Mouse (Mus musculus): ENCODE measurements around the gene Syt1.

Gene Syt1

GRCm38 (mm10) chr10:108763722-108764121, 247.1 kb downstream of the Syt1 start:
- CTCF ChIA-PET = no interaction called here

DNA sequence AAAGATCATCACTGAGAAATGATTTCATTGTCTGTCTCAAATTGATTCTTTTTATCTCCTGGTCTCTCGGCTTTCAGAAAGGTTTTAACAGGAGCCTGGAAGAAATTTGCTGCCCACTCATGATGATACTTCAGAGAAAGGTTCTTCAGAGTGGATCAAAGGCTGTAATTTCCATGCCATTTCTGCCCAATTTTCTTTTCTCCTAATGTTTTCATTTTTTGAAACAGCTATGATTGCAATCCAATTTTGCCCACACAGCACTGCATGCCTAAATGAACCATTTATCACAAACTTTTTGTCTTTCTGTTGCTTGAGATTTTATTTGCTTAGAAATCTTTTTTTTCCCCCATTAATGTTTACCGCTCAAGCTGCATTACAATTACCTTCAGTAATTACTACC, 257.5 kb downstream of the Syt1 start:
- CTCF ChIA-PET = no interaction called here

DNA sequence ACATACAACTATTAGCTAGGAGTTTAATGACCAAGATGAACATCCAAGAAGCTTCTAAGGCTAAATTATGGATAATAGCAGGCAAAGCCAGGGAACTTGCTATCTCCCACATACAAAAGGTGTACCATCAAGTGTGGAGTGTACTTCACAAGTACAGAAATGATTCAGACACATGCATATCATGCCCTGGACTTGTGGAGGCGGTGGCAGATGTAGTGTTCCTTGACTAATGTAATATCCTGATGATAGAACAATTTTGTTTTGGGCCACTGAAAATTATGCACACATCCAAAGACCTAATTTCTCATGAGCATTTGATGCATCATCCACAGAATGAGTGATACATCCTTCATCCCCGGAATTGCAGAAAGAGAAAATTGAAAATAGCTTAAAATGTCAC, 267.0 kb downstream of the Syt1 start:
- CTCF ChIA-PET = no interaction called here

DNA sequence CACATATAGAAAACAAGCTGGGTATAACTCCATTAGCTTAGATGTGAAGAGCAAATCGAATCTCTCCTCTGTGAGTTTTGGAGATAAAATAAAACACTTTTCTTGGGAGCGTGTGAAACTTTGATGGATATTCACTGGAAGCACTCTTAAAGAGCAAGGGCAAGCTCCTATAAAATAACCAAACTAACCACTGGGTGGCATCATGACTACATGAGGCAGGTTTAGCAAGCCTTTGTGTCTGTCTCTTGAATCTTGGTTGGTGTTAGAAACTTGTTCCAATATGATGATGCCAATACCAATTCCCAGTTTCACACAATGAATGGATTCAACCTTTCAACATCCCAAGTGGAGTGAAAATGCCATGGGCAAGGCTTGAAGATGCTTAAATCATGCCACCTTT, 276.8 kb downstream of the Syt1 start:
- CTCF ChIA-PET = no interaction called here

DNA sequence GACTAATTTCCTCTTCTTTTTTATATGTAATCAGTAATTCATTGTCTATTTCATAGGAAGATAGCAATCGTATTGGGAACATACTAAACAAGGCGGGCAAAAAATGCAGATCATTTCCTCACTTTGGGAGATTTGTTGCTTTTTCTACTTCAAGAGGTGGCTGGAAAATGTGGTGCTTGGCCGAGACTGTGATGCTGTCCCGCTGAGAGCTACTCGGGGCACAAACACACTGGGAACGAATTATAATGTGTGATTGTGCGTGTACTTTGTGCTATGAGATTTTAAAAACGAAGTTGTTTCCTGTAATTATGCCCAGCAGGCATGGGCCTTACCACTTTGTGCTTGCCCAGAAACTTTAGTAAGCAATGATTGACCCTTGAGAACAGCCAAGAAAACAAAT, 281.8 kb downstream of the Syt1 start:
- CTCF ChIA-PET = interaction anchor here (0.6 kb wide), 1 partner anchor 101 kb away, joined by 3 read pairs; no protein-coding TSS in a partner anchor

DNA sequence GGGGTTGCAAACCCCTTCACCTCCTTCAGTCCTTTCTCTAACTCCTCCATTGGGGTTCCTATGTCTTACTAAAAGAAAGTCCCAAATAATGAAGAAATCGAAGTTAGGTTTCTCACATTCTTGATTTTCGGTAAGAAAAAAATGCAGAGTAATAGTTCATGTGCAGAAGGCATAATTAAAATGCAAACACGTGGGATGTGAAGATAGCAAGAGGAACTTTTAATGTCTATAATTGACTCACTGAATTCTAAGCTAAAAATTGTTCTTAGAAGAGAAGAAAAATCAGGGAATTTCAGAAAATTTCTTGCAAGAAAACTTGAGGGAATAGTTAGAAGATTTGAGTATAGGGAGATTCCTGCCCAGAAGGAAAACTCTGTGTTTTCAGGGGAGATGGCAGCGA, 284.4 kb downstream of the Syt1 start:
- CTCF ChIA-PET = no interaction called here

DNA sequence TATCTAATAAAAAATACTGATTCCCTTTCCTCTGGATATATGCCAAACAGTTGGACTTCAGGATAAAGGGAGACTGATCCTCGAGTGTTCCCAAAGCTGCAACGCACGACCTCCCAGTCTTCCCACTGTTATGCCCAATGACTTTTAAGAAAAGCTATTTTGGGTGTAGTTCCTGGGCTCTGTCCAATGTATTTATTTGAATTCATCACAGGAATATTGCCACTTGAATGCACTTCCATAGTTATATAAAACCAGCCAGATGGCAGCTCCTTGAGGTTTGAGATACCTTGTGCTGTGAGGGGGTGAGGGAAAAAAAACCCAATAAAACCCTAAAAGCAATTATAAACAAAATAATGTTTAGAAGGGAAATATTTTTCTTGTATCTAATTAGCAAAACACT, 285.9 kb downstream of the Syt1 start:
- CTCF ChIA-PET = no interaction called here

DNA sequence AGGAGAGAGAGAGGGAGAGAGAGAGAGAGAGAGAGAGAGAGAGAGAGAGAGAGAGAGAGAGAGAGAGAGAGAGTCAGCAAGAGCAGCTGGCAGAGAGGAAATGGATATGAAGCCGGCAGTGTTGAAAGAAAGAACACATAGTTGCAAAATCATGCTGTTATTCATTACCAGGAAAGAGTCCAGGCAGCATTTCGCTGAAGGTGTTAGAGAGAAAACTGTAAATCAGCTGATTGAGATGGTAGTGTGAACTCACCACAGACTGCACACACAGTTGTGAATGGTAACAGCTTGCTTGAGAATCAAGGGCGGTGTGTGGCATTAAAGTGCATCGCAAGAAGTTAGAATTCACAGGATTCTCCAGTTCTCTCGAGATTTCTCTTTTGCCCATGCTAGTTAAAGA, 300.3 kb downstream of the Syt1 start:
- CTCF ChIA-PET = no interaction called here

DNA sequence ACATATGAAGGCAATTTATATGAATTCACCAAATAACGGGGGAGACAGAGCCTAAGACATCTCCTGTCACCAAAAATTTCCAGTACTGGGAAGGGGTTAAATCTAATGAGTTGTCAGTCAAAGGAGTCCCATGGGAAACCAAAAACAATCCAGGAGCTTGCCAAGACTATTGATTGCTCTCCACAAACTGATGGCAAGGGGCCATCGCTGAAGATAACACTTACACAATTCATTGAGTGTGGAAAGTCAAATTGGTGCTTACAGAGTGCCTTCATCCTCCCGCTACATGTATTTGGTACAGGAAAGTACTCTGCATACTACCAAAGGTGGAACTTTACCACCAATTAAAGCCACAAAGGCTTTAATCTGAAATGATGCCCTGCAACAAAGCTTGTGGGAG, 305.1 kb downstream of the Syt1 start:
- CTCF ChIA-PET = no interaction called here

DNA sequence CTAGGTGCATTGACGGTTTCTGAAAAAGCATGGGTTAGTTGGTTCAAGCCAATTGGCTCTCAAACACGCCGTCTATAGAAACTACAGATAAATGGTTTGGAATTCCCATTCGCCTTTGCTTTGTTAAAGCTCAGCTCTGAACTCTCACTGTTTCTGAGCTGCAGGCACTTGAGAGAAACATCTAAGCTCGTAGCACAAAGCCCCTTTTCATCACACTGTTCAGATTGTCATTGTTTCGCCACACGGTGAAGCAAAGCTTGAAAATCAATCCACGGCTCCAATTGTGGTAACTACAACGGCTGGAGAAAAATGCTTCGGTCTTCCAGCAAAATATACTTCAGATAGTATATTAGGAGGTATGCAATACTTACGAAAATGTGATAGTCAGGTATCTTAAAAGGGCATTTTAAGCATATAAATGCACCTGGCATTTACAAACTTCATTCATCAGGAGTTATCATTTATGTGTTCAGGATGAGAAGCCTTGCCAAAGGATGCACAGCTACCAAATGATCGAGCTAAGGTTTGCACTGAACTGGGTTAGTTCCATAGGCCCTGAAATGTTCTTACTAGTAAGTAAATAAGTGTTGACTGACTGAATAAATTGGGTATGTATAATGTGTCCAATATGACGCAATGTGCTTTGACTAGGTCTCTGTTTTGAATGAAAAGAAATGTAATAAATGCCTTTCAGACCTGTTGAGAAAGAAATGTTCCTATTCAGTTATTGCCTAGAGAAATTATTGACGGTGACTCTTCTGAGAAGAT, 309.2 kb downstream of the Syt1 start:
- CTCF ChIA-PET = interaction anchor here (0.7 kb wide), 1 partner anchor 898 kb away, joined by 6 read pairs; no protein-coding TSS in a partner anchor

DNA sequence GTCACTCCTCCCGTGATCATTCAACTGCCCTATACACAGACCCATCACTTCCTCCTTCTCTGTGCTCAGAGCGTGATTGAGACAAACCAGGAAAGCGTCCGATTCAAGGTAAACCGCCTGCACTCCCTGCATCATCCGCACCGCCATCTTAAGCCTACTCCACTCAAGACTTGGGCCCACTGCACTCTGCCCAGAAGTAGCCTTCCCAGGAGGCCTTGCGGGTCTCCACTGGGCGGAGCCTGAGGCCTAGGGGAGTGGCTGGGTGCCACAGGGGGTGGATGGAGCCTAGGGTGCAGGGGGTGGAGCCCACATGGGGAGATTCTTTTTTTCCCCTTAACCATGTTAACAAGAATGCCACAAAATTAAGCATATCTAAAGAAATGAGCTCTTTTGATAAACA, 310.8 kb downstream of the Syt1 start, which contains the start of gene Gm5136:
Gm5136 (minus strand) TSS at position 215 of the 400 bp plus-strand sequence.
- CTCF ChIA-PET = no interaction called here

DNA sequence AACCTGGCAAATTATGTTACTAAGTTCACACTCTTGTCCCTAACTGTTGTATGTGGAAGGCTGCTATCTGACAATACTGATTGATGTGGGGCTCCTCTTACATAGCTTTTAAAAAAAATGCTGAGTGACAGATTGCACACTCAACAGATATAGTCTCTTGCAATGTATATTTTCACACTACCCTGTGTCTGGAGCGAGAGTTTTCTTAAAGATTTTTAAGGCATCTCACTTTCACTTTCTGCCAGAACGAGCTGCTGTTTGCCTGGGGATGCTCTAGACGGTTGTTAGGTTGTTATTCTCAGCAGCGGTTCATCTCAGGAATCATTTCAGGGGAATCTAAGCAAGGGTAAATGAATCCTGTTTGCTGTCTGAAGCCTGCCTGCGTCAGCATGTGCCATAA, 313.7 kb downstream of the Syt1 start:
- CTCF ChIA-PET = no interaction called here

DNA sequence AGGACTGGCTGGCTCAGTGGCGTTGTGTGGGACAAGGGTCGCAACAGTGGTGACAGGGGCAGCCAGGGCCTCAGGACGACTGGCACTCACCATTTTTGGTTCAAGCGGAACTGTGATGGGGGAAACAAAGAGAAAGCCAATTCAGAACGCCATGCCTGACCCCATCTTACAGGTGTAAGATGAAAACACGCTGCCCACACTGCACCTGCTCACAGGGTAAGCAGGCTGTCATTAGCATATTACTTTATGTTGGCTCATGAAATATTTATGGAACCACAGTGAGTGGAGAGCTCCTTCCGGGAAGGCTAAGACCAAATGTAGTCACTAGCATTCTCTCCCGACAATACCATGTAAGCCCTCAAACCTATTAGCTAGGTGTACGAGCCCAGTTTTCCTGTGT, 319.8 kb downstream of the Syt1 start:
- CTCF ChIA-PET = no interaction called here

GRCm38 (mm10) chr10:108686696-108687095, 324.1 kb downstream of the Syt1 start:
- CTCF ChIA-PET = no interaction called here

DNA sequence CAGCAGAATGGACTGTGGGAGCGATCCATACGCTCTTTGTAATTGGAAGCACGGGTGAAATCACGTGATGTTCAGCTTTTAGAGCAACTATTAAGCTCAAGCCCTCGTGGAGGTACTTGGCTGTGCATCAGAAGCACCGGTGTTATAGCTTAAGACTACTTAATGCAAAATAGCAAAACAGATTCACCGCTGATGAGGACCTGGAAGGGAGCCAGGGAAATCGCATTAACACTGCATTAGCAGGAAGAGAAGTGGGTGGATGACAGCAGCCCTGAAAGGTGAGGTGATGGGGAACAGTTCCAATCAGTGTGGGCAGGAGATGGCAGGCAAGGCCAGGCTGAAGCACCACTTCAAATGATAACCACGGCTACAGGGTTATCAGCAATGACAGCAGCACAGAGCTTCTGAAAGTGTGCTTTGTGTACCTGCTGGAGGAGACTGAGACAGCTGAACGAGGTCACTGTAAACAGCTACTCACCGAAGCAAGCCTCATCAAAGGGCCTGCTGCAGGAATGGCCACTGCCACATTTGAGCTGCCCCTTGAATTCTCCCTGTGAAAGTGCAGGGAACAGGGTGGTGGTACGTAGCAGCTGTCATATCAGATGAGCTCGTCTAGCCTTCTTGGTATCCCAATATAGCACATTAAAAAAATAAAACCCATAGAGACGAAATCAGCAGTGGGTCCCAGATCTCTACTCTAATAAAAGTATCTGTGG, 330.9 kb downstream of the Syt1 start:
- CTCF ChIA-PET = no interaction called here

GRCm38 (mm10) chr10:108677053-108677452, 333.7 kb downstream of the Syt1 start:
- CTCF ChIA-PET = no interaction called here

- CTCF ChIA-PET = no interaction called here
These were observed 341.8 kb downstream of the Syt1 start for GRCm38 (mm10) chr10:108668944-108669343.

- CTCF ChIA-PET = interaction anchor here (0.7 kb wide), 1 partner anchor 10 kb away, joined by 4 read pairs; no protein-coding TSS in a partner anchor
These were observed 350.5 kb downstream of the Syt1 start for GRCm38 (mm10) chr10:108660295-108660694.

- CTCF ChIA-PET = no interaction called here
These were observed 352.5 kb downstream of the Syt1 start for GRCm38 (mm10) chr10:108658300-108658699.

- CTCF ChIA-PET = no interaction called here
These were observed 353.1 kb downstream of the Syt1 start for GRCm38 (mm10) chr10:108657669-108658068.

DNA sequence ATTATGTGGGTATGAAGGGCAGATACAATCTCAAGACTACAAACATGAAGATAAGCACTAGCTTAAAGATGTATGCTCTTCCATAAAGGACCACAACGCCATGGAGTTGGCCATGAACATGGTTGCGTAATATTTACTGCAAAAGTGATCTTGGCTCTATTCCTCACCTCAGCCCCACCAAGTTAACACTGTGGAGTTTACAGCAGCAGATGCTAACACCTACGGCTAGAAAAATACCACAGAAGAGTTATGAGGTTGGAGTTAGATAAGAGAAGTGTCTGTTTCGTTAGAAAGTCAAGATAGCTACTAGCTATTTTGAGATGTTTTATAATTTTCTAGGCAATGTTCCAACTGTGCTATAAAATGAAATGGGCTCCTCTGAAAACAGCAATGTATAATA, 353.9 kb downstream of the Syt1 start:
- CTCF ChIA-PET = interaction anchor here (0.7 kb wide), 1 partner anchor 865 kb away, joined by 3 read pairs; no protein-coding TSS in a partner anchor

- CTCF ChIA-PET = interaction anchor here (0.6 kb wide), 1 partner anchor 1444 kb away, joined by 3 read pairs; no protein-coding TSS in a partner anchor
These were observed 355.7 kb downstream of the Syt1 start for GRCm38 (mm10) chr10:108655074-108655473.

- CTCF ChIA-PET = no interaction called here
These were observed 358.0 kb downstream of the Syt1 start for GRCm38 (mm10) chr10:108652831-108653230.
